Mouse (Mus musculus) MN1 (cell line): Measurements from ENCODE around the gene Stox1.
"Not testable (repeated sequence)": the region's sequence is repeated elsewhere in the genome, so short reads cannot be mapped to it uniquely, and the experiment has no call there.

ENCODE experiments used
- DNase-seq: peaks from one replicate; pipeline ENCODE4 v3.0.0-alpha.2; 2016; ENCODE audit warnings: low spot score

Stox1 gene

GRCm38 (mm10) chr10:62725771-62726687 is at the start of gene Stox1:
TSS of gene Stox1 (minus strand) at chr10:62726128.
- peak; percentile 68 for DNase-seq

- no peak for DNase-seq
These were observed 24.9 kb upstream of the Stox1 start for GRCm38 (mm10) chr10:62750781-62751180.

GRCm38 (mm10) chr10:62739961-62740737 is 14.2 kb upstream of the Stox1 start:
- peak; percentile 40 for DNase-seq

GRCm38 (mm10) chr10:62736965-62737688 is 11.2 kb upstream of the Stox1 start:
- DNase-seq = no peak

- no peak for DNase-seq
These were observed 4.9 kb upstream of the Stox1 start for GRCm38 (mm10) chr10:62730826-62731225.

GRCm38 (mm10) chr10:62724936-62725335 is 992 bp downstream of the Stox1 start:
- DNase-seq = no peak

GRCm38 (mm10) chr10:62722701-62723100 is 3.2 kb downstream of the Stox1 start:
- DNase-seq = peak; percentile 66

GRCm38 (mm10) chr10:62720574-62720973 is 5.4 kb downstream of the Stox1 start:
- not testable (repeated sequence) for DNase-seq

- DNase-seq = no peak
These were observed 12.5 kb downstream of the Stox1 start for GRCm38 (mm10) chr10:62713457-62713856.

- DNase-seq = no peak
These were observed 22.3 kb downstream of the Stox1 start for GRCm38 (mm10) chr10:62703579-62703978.

- DNase-seq = no peak
These were observed 23.5 kb downstream of the Stox1 start for GRCm38 (mm10) chr10:62702436-62702835.

GRCm38 (mm10) chr10:62692771-62693170 is 33.2 kb downstream of the Stox1 start:
- no peak for DNase-seq

- no peak for DNase-seq
These were observed 33.7 kb downstream of the Stox1 start for GRCm38 (mm10) chr10:62692244-62692643.

- peak; percentile 53 for DNase-seq
These were observed 38.8 kb downstream of the Stox1 start for GRCm38 (mm10) chr10:62687032-62687674.

GRCm38 (mm10) chr10:62683043-62683442 is 42.9 kb downstream of the Stox1 start:
- DNase-seq = no peak

GRCm38 (mm10) chr10:62679833-62680232 is 46.1 kb downstream of the Stox1 start:
- no peak for DNase-seq

GRCm38 (mm10) chr10:62677329-62677728 is 48.6 kb downstream of the Stox1 start:
- DNase-seq = no peak

GRCm38 (mm10) chr10:62676196-62676595 is 49.7 kb downstream of the Stox1 start:
- no peak for DNase-seq

GRCm38 (mm10) chr10:62672359-62672758 is 53.6 kb downstream of the Stox1 start:
- no peak for DNase-seq

- DNase-seq = no peak
These were observed 56.7 kb downstream of the Stox1 start for GRCm38 (mm10) chr10:62669245-62669644.

- no peak for DNase-seq
These were observed 57.5 kb downstream of the Stox1 start for GRCm38 (mm10) chr10:62668463-62668862.

- DNase-seq = no peak
These were observed 57.9 kb downstream of the Stox1 start for GRCm38 (mm10) chr10:62668043-62668442.
